Mouse (Mus musculus) kidney, adult 11 months (tissue): ENCODE data around the gene Erg.

ENCODE experiments used
- DNase-seq: peaks from one replicate; pipeline ENCODE4 v3.0.0; 2022

Erg gene

DNA sequence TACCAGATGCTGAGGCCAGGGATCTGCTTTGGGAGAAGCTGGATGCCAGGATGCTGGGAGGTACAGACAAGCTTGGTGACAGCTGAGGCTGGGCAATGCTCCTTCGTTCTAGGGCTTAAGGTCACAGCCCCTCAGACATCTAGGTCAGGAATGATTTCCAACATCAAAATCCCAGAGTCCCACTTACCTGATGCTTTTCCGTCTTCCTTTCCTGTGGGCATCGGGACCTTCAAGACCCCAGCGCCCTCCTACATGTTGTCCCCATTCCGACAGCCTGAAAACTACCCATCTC is at the start of gene Erg:
TSS of gene Erg (minus strand) at position 283 of the 292 bp plus-strand sequence.
- no peak for DNase-seq

DNA sequence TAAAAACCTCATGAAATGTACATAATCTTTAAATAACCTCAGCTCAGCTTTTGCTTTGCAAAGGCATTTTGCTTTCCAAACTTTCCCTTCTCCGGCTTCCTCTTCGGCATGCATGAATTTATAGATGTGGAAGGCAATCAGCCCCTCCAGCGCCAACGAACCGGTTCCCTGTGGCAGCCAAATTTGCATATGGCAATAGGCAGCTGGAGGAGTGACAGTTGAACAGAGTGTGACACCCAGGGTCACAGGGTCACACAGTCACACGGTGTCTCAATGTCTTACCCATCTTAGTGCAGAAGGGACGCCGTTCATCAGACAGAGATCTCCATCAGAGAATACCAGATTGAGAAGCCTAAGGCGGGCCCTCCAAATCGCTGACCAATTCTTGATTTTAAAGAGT is 45.4 kb upstream of the Erg start:
- no peak for DNase-seq

DNA sequence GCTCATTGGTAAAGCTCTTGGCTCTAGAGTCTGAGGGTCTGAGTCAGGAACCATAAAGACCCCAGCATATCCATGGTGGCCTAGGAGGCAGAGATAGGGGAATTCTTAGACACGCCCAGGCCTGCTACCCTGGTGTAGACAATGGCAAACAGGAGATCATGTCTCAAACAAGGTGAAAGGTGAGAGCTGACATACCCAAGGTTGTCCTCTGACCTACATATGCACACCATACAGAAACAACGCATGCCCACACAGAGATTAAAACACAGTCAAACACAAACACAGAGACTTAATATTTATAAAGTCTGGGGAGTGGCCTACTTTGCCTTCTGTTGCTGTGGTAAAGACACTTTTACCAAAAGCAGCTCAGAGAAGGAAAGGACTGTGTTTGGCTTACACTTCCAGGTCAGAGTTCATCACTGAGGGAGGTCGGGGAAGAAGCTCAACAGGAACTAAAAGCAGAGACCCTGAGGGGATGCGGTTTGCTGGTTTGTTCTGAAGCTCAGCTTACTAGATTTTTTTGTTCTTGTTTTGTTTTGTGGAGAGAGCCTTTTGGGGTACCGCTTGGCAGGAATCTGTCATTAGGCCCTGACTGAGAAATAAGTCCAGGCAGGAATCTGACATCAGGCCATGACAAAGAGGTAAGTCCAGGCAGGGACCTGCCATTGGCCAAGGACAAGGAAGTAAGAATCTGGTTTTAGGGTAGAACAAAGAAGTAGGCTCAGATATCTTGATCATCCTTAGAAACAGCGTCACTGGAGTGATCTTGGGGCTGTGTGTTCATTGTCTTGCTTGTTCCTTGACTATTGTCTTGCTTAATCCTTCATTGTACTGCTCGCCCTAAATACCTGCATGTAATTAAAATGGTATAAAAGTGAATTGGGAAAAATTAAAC is 37.7 kb upstream of the Erg start:
- no peak for DNase-seq

DNA sequence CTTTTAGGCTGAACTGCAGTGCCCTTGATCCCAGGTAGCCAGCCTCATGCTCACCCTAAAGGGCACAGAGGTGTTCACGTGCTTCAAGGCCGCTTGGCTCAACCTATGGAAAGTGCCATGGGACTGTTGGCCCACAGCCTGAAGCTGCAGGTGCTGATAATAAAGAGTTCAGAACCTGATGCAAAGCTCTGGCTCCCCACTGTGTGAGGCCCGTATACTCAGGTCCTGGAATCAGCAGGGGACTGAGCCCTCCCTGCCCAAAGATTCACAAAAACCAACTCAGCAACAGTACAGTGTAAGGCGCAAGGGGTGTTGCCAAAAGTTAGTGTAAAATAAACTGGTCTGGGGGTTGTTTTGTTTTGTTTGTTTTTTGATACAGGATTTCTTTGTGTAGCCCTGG is 36.7 kb upstream of the Erg start:
- no peak for DNase-seq

DNA sequence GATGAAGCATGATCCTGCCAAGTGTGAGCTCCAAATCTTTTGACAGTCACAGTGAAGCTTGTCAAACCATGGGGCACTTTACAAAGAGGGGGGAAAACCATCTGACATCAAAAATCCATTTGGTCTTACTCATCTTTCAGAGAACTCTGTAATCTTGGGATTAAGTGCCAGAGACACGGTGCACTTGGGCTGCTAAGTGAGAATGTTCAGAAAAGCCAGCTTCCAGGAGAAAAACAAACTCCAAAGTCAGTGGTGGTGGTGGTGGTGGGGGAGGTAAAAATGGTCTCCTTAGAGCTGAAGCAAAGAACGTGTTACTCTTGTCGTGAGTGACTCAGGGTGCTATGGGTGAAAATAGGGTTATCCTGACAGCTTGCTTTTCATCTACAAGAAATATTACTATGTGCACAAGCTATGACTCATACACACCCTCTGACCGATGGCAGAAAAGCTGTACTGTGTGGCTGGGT is 33.5 kb upstream of the Erg start:
- no peak for DNase-seq

DNA sequence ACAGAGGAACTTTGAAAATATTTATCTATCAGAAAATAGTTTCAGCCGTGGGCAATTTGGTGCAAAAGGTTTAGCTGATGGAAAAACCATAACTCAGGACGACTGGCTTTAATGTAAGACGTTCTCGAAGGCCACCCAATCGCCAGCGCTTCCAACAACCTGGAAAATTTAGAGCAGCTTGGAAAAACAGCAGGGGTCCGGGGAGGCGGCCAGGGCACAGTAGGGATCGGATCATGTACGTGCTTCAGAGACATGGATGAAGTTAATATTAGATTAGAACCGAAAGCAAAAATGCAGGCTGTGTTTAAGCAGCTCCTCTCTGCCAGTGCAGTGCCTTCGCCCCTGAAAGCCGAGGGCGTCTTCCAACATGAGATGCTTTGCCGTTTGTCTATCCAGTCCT is 31.8 kb upstream of the Erg start:
- DNase-seq: no peak

DNA sequence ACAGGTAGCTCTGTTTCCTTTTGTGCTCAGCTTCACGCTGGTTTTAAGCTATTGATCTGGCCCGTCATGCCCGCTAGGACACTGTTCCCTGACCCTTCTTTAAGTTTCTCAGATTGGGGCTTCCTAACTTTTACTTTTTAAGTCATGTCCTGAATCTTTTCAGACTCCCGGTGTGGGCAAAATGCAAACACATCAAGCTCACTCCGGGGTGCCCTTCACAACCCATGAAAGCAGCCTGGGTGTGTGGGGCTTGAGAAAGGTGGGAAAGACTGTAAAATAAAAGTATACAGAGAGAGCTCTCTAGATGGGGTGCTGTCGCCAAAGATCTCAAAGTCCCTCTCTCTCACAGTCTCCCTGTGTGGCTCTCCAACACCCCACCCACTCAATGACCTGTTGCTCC is 31.3 kb upstream of the Erg start:
- no peak for DNase-seq

DNA sequence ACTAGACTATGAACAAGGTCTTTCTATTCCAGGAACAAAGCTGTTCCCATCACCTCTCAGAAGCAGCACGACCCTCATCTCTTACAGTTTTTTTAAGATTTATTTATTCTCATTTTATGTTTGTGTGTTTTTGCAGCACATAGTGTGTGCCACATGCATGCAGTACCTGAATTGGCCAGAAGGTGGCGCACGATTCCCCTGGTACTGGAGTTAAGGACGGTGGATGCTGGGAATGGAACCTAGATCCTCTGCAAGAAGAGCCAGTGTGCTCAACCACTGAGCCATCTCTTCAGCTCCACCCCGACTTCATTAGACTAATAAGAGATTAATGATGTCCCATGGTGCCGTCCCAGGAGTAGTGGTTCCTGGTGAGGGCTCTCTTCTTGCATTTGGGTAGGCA is 29.2 kb upstream of the Erg start:
- no peak for DNase-seq

DNA sequence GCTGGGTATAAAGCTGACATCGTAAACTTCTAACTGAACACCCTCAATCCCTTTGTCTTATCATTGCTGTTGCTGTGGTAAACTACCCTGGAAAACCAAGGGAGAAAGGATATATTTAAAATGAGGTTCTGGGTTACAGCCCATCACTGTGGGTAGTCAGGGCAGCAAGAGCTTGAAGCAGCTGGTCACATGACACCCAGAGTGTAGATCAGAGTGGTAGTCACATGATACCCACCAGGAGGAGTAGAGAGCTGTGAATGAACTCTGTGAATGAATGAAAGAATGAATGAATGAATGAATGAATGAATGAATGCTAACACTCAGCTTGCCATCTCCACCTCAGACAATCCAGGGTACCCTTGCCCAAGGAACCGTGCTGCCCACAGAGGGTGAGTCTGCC is 28.1 kb upstream of the Erg start:
- DNase-seq: no peak

DNA sequence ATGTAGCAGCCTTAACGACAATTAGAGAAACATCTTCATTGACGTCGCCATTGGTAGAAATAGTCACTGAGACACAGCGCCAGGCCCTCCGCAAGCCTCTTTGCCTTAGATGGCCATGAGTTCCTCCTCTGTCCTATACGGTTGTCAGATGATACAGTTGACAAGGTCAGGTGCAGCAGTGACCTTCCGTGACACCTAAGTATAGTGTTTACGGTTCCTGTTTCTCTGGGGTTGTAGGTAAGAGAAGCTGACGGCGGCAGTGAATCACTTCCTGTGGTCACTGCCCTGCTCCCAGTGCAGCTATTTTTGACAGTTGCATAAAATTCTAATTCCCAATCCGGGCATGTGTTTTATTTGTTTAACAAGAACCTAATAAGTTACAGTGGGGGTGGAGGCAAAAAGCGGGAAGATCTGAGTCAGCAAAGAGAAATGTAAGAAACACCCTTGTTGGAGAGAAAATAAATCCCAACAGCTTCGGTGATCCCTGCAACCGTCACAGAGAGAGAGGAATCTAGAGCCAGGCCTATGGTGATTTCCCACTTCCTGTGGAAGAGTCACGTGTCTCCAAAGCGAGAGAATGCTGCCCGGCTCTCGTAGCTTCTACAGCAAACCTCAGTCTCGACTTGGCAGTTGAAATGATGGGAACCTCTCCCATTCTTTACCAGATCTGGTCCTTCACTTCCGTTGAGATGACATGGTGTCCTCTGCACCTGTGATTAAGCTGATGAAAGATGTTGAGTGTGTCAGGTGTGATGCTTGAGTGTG is 25.8 kb upstream of the Erg start:
- no peak for DNase-seq

DNA sequence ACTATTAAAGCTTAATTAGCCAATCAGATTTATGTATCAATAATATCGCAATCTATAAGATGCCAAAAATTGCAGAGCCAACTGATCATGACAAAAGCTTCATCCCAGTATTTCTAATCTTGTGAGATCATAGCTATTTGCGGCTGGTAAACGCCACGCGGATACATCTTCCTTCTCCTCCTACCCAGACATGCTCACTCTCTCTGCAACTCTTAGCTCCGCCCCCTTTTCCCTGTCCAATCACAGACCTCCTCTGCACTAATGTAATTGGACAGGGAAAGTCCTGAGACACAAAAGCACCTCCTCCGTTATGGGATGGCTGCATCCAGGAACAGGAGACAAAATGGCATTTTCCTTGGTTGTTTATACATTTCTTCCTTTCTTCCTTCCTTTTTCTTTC is 22.2 kb upstream of the Erg start:
- DNase-seq: no peak

DNA sequence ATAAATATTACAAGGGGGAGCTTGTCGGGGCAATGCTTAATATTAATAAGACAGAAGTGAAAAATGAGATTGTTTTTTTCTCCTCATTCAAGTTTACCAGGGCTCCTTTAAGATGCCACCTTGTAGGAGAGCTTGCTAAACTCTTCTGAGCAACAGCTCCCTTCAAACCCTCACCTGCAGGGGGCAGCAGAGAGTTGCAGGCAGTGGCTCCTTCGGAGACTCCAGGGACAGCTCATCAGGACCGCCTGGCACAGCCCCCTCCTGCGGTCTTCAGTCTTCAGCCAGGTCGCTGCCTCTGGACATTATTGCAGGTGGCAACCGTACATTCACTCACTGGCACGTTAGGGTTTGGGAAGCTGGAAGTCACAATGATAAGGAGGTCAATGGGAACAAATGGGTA is 18.9 kb upstream of the Erg start:
- peak; percentile 7 for DNase-seq

DNA sequence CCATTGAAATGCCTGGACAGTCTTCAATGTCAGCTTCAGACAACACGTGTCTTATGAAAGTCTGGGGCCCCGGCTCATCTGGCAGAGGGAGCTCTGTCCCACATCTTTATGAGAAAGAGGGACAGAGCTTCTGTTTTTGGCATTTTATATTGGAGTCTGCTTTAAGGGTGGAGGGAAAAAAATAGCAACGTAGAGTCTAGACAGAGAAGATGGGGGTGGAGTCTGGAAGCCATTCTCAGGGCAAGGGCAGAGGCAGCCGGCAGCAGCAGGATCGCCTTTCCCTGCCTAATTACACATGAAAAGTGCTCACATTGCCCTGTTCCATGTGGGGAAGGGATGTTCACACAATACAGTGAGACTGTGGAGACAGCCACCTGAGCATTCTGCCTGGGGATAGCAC is 16.1 kb upstream of the Erg start:
- DNase-seq: no peak

DNA sequence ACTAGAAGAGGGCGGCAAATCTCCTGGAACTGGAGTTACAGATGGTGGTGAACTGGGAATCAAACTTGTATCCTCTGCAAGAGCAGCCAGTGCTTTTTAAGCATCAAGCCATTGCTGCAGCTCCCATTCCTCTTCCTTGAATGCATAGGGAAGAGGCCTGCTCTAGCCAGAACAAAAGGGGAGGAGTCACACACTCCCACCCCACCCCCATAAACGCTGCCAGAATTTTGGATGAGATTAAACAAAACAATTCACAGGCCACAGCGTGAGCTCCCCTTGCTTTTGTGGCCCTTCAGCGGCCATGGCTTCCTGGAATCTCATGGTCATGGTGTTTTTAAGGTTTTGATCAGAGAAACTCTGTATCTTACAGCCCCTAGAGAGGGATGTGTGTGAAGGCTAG is 15.4 kb upstream of the Erg start:
- DNase-seq: no peak

DNA sequence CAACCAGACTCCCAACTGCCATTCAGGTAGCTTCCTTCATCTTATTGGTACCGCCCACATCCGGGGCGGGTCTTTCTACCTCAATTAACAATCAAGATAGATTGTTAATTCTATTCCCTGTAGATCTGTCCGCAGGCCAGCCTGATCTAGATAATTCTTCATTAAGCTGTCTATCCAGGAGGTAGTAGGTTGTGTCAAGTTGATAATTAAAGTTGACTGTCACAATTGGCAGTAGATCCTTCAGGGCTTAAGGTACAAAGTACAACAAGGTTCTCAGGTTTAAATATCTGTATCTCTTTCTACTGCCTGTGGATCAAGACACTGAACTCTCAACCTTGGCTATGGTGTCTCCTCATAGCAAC is 14.8 kb upstream of the Erg start:
- no peak for DNase-seq

DNA sequence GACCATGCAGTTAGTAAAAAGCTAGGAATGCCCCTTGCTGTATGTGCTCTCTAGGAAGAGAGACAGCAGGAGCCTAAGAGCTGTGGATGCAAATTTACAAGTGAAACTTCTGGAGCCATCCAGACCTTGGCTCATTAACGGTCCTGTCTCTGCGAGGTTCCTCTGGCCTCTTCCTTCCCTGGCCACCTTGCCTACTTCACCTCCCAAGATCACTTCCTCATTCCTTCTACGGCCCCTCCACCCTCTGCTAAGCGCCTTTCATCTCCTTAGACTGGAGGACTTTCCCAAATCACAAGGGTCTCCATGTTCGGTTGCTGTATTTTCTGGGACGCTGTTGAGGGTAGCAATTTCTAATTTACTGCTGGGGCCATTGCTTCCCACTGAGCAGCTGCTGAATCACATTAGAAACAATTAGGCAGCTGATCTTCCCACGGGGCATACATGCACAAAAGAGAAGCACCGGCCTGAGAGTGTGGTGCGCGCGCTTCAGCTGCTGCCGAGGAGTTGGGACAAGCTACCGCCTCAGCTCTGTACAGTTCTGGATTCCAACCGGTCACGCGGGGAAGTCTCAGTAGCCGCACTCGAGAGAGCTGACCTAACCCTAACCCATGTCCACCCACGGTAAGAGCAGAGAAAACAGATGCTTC is 14.3 kb upstream of the Erg start:
- no peak for DNase-seq

DNA sequence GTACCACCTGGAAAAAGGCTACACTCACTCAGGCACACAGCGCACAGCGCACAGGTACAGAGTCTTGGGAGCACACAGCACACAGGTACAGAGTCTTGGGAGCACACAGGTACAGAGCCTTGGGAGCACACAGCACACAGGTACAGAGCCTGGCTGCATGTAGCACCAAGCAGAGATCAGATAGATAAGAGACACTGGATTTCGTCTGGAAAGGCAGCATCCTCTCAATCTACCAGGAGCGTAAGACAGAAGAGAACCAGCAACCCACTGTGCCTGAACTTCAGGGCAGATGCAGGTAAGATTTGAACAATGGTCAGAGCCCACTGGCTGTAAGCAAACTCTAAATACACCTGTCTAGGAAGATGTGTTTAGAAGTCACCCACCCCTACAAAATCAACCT is 12.5 kb upstream of the Erg start:
- no peak for DNase-seq

DNA sequence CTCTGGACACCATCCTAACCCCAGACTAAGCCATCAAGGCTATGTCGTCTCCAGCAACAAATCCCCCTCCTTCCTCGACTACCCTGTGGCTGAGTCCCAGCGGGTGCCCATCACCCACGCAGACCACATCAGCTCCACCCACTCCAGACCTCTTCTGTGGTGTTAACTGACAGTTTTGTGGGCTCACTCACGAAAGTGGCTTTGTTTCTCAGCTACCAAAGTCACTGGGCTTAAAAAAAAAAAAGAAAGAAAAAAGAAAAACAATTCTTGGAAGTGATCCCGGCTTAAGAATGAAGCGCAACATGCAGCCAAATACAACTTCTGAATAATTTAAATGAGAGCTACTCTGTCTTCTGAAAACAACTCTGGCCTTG is 11.2 kb upstream of the Erg start:
- no peak for DNase-seq

DNA sequence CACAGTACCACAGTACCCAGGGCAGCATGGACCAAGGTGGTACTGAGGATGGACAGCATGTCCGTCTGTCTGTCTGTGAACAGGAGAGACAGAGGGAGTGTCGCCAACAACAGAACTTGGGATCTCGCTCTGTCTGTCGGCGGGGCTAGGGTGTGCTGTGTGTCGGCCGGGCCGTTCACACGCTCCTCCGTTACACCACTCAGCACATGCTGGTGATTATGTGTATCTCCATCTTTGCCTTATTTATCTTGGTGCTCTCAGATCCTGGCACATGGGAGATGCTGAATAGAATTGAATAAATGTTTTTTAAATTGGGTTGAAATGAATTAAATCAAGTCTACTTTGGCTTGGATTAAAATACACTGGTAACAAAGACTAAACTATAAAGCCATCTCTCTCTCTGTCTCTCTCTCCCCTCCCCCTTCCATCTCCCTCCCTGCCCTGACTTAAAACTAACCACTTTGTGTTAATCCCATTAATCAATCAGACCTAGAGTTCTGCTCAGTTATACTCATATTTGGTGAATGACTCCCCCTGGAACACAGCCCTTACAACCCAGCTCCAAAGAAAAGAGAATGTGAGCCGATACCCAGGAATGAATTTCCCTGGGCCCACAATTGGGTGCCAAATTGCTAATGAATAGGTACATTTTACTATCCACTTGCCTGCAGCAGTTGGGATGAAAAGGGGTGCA is 10.6 kb upstream of the Erg start:
- no peak for DNase-seq

DNA sequence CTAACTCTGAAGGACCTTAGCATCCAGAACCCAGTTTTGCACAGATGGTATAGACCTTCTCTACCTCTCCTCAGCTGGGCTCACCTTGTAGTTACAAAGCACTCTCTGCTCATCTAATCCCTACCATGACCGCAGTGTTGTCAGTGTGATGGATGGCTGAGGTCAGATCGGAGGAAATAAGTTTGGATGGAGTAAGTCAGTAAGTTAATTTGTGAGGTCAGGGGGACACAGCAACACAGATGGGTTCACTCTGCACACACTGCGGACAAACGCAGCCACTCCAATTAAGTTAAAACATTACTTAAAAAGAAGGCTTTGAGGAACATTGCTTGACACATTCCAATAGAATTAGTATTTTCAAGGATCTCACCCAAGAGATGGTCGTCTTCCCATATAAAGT is 2.5 kb upstream of the Erg start:
- no peak for DNase-seq

DNA sequence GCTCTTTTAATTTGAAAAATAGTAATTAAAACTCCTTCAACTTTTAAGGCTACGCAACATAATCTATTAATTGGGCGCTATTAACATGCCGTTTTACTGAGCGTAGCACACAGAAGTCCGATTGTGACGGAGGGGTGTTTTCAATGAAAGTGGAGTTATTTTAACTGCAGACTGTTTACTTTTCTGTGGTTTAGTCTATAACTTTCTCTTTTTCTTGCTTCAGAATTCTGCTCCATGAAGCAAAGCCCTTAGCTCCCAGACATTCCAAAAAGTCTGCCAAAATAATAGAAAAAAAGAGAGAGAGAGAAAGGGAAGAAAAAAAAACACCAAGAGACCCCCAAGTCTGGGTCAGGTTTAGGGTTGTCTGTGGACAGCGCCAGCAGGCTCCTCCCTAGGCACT is 333 bp upstream of the Erg start:
- no peak for DNase-seq

DNA sequence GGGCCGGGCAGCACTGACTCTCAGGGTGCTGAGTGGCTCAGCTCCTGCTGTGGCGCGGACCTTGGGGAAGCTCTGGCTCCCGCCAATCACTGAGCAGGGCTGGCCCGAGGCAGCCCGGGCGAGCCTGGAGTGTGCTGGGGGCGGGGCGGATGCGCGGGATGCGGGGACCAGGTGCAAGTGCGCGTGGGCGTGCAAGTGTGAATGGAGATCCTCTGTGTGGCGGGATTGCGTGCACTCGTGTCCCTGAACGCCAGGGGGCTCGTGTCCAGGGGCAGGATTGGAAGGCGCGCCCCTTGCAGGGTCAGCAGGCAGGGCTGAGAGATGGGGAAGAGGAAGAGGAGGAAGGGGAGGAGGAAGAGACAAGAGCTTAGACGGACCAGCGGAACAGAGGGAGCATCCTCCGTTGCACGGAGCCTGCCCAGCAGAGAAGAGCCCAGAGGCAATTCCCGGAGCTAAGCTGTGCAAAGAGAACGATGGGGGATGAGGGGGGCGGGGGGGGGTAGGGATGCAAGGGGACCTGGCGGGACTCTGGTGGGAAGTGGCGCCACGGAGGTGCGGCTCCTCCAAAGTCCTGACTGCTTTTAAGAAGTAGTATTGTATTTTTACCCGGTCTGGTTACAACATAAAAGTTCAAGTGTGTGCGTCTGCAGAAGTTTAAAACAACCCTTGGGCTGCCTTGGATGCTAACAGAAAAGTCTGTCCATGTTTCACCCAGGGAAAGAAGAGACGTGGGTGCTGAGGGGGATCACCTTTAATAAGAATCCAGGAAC is 667 bp downstream of the Erg start:
- no peak for DNase-seq
